Mouse (Mus musculus) macrophage (primary cell): ENCODE results near the gene Olfr508. TPM values are rescaled to one million over a fixed set of nuclear protein-coding genes. Genes with fewer than 3 reads are reported as not detected.
"Not testable (repeated sequence)": the region's sequence is repeated elsewhere in the genome, so short reads cannot be mapped to it uniquely, and the experiment has no call there.

Experiments used
- H3K27ac ChIP-seq: fragments of 350-480 bp; formaldehyde crosslinking; 2 replicates; pipeline ENCODE4 v1.9.0; 2021
- H3K36me3 ChIP-seq: fragments of 350-480 bp; formaldehyde crosslinking; 2 replicates; pipeline ENCODE4 v1.9.0; 2021; ENCODE audit errors: inconsistent target
- H3K4me3 ChIP-seq: fragments of 350-480 bp; formaldehyde crosslinking; 2 replicates; pipeline ENCODE4 v1.9.0; 2021; ENCODE audit errors: inconsistent target
- H3K79me2 ChIP-seq: fragments of 350-480 bp; formaldehyde crosslinking; 2 replicates; pipeline ENCODE4 v1.9.0; 2021; ENCODE audit errors: inconsistent target
- WGBS: methylation state at CpG from one replicate; pipeline ENCODE4 v1.1.7; 2026; ENCODE audit warnings: inconsistent platforms; ENCODE audit not compliant: missing documents; 5-methylcytosine and 5-hydroxymethylcytosine counted together
- polyA plus RNA-seq: library from polyadenylated mRNA; stranded (reverse); fragments of 250-400 nt; gene quantifications from 3 replicates; pipeline ENCODE4 v1.2.4, GENCODE M21; 2018; ENCODE audit warnings: inconsistent platforms
- total RNA-seq, 78 experiments: library from RNA; depleted of rRNA; stranded (reverse); fragments of 250-400 nt; gene quantifications; 1 replicate in 9 of 78; 2 replicates in 24 of 78; 3 replicates in 43 of 78; 4 replicates in 2 of 78; pipeline ENCODE4 v1.2.4; 2018; ENCODE audit warnings: inconsistent platforms in 56 of 78

The Olfr508 gene
- total RNA-seq (2018; cell fraction: chromatin; rRNA removed), result not detected
- total RNA-seq (2018; cell fraction: cytosol; rRNA removed), result not detected
- not detected for total RNA-seq (2018; cell fraction: nucleus; rRNA removed)
- polyA plus RNA-seq, result not detected in 3 replicates

DNA sequence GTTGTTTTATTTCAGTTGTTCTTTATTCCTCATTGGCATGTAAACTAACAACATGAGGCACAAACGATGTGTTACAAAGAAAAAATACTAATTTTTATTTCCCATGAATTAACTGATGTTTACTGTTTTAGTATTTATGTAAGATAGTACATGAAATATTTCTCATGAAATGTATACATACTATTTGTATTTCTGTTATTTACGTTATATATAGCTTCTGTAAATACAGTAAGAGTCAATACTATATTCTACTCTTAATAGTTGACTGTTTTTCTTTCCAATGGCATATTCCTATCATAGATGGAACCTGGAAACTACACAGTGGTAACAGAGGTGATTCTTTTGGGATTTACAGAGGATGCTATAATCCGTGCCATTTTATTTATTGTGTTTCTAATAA, at the start of gene Olfr508:
Gene Olfr508 (plus strand): TSS at position 301 of the 400 bp plus-strand sequence.
- no peaks in the 10 kb centered on the region for H3K36me3 ChIP-seq
- H3K27ac ChIP-seq, result no peak within 1 kb of the TSS
- 87% methylated on average over 3 of the region's 3 CpGs for WGBS
- H3K4me3 ChIP-seq, result no peak within 1 kb of the TSS
- H3K79me2 ChIP-seq, result no peaks in the 10 kb centered on the region

DNA sequence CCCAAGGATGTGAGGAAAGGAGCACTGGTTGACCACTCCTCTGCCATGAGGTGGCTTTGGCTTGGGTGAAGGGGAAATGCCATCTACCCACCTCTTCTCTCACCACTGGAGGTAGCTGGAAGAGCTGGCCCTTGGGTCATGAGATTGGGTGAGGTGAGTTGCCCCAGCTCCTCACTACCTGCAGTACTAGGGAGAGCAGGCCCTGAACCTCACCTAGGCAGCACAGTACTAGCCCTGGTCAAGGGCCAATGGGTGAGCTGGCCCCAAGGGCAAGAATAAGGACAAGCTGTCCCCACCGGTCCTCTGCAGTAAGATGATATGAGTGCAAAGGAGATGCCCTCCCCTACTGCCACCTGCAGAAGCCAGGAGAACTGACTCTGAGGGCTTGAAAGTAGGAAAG, 40.0 kb upstream of the Olfr508 start:
- WGBS, result 94% methylated on average over 1 of the region's 1 CpGs
- H3K36me3 ChIP-seq, result no peaks in the 10 kb centered on the region
- H3K4me3 ChIP-seq, result no peak overlapping the region
- H3K79me2 ChIP-seq, result no peaks in the 10 kb centered on the region
- H3K27ac ChIP-seq, result no peak overlapping the region

DNA sequence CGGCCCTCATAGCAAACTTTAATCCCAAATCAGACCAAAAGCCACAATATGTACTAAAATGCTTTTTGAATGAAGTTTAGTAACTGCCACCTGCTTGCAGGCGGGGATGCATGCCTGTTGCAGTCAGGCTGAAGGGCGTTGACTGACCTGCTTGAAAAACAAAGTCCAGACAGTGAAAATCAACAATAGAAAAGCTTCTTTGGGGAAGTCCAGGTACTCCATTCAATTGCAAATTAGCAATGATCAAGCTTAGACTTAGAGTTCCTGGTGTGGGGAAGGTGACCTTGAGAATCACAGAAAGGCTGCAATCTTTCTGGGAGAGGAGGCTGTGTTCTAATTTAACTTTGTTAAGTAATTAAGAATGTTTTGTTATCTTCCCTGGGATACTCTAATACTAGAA, 27.9 kb upstream of the Olfr508 start:
- not testable (repeated sequence) for H3K27ac ChIP-seq, H3K79me2 ChIP-seq, H3K4me3 ChIP-seq, H3K36me3 ChIP-seq
- WGBS, result 64% methylated on average over 3 of the region's 3 CpGs

DNA sequence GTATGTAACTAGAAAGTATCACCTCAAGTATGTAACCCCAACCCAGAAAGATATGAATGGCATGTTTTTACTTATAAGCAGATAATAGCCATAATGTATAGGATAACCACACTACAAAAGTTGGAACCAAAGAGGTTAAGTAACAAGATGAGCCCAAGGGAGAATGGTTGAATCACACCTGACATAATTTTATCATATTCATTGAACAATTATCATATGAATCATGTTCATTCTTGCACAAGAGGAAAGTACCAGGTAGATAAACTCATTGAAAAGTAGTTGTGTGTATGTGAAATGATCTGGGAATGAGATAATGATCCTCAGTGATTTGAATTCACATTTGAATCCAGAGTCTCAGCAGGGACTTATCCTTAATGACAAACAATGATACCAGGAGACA, 19.3 kb upstream of the Olfr508 start, which contains the start of gene Olfr506:
Gene Olfr506 (plus strand): TSS at position 301 of the 400 bp plus-strand sequence.
- H3K27ac ChIP-seq, result no peak within 1 kb of the TSS
- H3K4me3 ChIP-seq, result no peak within 1 kb of the TSS
- no peaks in the 10 kb centered on the region for H3K36me3 ChIP-seq
- no peaks in the 10 kb centered on the region for H3K79me2 ChIP-seq

DNA sequence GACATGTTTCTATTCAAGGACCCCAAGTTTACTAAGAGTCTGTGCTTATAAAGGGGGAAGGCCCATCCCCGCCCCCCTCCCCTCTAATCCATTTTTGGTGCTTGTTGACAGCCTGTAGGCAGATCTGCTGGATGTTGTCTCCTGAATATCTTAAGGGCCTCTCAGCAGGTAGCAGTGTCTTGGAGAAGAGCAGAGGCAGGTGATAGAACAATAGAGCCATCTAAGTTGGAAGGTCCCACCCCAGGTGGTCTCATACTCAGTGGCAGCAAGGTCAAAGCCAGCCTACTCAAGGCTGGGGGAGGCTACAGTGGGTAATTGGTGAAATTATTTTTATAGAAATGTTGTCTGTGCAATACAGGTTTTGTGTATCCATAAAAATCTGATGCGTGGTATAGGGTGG, 15.7 kb upstream of the Olfr508 start:
- Histone ChIP-seq H3K36me3 (no peaks in the 10 kb centered on the region), H3K27ac (no peak overlapping the region), H3K79me2 (no peaks in the 10 kb centered on the region), H3K4me3 (no peak overlapping the region)
- WGBS, result 85% methylated on average over 2 of the region's 2 CpGs

DNA sequence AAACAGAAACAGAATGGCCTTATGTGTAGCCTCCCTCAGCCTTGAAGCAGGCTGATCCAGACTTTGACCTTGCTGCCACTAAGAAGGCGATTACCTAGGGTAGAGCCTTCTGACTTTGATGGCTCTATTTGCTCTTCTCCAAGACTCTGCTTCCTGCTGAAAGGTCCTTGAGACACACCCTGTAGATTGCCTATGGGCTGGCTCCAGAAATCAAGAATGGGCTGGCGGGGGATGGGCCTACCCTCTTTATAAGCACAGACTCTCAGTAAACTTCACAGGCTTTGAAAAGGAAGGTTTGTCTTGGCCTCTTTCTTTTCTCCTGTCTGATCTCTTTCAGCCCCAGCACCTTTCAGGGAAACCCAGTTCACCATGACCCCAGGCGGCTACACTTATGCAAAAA, 13.0 kb upstream of the Olfr508 start:
- H3K79me2 ChIP-seq, H3K4me3 ChIP-seq, H3K27ac ChIP-seq, H3K36me3 ChIP-seq: not testable (repeated sequence)
- 56% methylated on average over 3 of the region's 3 CpGs for WGBS

DNA sequence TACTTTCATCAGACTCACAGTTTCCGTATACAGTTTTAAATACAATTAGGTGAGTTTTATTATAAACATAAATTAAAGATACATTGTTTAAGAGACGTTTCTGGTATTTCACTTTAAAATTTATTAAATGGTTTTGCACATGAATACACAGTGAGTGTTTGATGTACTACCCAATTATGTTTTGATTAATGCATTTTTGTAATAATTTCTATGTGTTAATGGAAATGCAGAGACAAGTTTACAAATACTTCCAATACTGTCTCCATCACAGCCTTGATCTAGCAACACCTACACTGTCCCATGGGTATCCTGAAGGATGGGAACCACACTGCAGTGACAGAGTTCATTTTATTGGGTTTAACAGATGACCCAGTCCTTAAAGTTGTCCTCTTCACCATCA, 8.3 kb upstream of the Olfr508 start, which contains the start of gene Olfr507:
Gene Olfr507 (plus strand): TSS at position 301 of the 400 bp plus-strand sequence.
- 86% methylated on average over 2 of the region's 2 CpGs for WGBS

DNA sequence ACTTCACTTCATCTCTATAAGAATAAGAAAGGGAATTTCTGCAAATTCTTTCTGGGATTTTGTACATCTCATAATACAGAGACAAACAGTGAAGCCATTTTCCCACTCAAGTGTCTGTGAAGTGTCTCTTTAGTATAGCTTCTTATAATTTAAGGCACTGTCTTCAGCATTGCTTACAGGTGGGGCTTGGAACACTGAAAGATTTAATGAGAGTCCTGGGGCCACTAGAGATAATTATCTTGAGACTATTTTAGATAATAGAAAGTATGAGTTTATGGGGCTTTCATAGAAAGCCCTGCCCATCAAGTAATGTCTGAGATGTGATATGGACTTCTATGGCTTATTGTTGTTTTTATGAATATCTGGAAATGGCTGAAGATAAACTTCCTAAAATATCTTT, 22.0 kb downstream of the Olfr508 start, which contains the start of gene Olfr509:
Gene Olfr509 (minus strand): TSS at position 101 of the 400 bp plus-strand sequence.
- Histone ChIP-seq H3K27ac (no peak within 1 kb of the TSS), H3K4me3 (no peak within 1 kb of the TSS)

More for the DNA sequence above, 8.3 kb upstream of the Olfr508 start, which contains the start of gene Olfr507:
- H3K79me2 ChIP-seq, result no peaks in the 10 kb centered on the region
- H3K27ac ChIP-seq, result no peak within 1 kb of the TSS
- H3K36me3 ChIP-seq, result no peaks in the 10 kb centered on the region
- H3K4me3 ChIP-seq, result no peak within 1 kb of the TSS

DNA sequence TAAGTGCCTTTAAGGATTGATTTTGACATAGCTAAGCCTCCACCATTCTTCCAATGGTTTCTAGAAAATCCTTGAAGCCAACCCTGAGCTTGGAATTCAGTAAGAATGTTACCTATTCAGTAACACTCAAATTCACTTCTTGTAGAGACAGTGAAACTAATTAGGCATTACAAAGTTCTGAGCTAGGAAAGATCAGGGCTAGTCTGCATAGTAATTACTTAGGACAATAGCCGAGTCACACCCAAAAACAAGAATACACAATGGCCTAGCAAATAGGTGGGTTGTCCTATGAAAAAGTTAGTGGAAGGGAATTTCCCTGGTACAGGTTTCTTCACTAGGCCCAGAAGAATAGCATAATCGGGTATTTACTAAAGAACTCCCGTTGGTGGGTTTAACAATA, 32.6 kb downstream of the Olfr508 start:
- no peaks in the 10 kb centered on the region for H3K79me2 ChIP-seq
- no peak overlapping the region for H3K4me3 ChIP-seq
- no peak overlapping the region for H3K27ac ChIP-seq
- WGBS, result 90% methylated on average over 3 of the region's 3 CpGs
- no peaks in the 10 kb centered on the region for H3K36me3 ChIP-seq

More for the DNA sequence above, 22.0 kb downstream of the Olfr508 start, which contains the start of gene Olfr509:
- H3K79me2 ChIP-seq, result no peaks in the 10 kb centered on the region
- no peaks in the 10 kb centered on the region for H3K36me3 ChIP-seq

DNA sequence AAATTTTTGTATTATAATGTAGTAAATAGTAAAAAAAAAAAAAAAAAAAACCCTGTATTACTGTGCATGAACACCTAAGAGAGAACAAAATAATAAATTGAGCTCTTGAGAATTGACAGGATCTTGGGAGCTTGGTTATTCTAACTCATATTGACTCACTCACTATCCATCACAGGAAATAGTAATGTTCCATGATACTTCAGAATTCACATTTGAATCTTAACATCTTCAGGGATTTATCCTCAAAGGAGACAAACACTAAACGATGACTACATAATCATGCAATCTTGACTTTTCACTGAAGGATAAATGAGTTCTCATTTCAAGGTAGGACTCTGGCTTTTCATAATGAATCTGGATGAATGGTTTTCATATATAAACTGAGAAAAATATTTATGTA, 36.3 kb downstream of the Olfr508 start, which contains the start of gene Olfr510:
Gene Olfr510 (plus strand): TSS at position 301 of the 400 bp plus-strand sequence.
- no peaks in the 10 kb centered on the region for H3K36me3 ChIP-seq
- 80% methylated on average over 1 of the region's 1 CpGs for WGBS
- H3K27ac ChIP-seq, result no peak within 1 kb of the TSS

DNA sequence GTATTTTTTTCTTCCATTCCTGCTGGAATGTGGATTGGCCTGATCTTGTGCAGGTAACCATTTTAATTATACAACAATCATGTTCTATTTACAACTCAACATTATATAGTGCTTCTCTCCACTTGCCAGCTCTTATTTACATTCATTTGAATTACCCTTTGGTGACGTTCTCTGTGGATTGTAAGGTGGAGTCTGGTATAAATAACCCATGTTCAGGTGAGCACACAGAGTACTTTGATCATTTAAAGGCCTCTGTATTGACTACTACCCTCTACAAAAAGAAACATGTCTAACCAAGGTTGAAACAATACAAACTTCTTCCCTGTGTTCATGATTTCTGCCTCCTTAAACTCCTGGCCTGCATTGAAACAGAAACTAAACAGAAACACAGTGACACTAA, 41.3 kb downstream of the Olfr508 start:
- Histone ChIP-seq H3K27ac (no peak overlapping the region), H3K79me2 (no peaks in the 10 kb centered on the region), H3K4me3 (no peak overlapping the region), H3K36me3 (no peaks in the 10 kb centered on the region)
- 83% methylated on average over 1 of the region's 1 CpGs for WGBS

More for the DNA sequence above, 36.3 kb downstream of the Olfr508 start, which contains the start of gene Olfr510:
- H3K79me2 ChIP-seq, result no peaks in the 10 kb centered on the region
- no peak within 1 kb of the TSS for H3K4me3 ChIP-seq

DNA sequence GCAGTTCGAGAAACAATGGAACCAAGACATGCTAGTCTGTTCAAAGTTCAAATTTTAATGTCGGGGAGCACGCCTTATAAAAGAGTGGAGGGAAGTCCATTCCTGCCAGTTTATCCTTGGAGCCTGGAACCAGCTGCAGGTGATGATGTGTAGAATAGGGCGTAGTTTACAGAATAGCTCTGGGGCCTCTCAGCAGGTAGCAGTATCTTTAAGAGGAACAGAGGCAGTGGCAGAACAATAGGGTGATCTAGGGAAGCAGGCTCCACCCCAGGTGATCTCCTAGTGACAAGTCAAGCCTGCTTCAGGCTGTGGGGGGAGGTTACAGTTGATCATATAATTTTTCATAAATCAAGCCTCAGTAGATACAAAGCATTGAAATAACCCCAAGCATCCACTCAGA, 49.1 kb downstream of the Olfr508 start:
- 86% methylated on average over 4 of the region's 4 CpGs for WGBS
- H3K36me3 ChIP-seq, result no peaks in the 10 kb centered on the region
- H3K79me2 ChIP-seq, result no peaks in the 10 kb centered on the region
- no peak overlapping the region for H3K4me3 ChIP-seq
- H3K27ac ChIP-seq, result no peak overlapping the region

Other genes starting within 250 kb of the Olfr508 start
- gene Olfr495, start 236.8 kb upstream of the Olfr508 start, polyA plus RNA-seq, result not detected in 3 replicates
- not detected in 3 replicates for gene Olfr497, start 209.6 kb upstream of the Olfr508 start, polyA plus RNA-seq
- gene Olfr498, start 164.7 kb upstream of the Olfr508 start, polyA plus RNA-seq, result not detected in 3 replicates
- gene Olfr502, start 104.9 kb upstream of the Olfr508 start, polyA plus RNA-seq, result not detected in 3 replicates
- not detected in 3 replicates for gene Olfr503, start 85.5 kb upstream of the Olfr508 start, polyA plus RNA-seq
- gene Olfr504, start 64.2 kb upstream of the Olfr508 start, polyA plus RNA-seq, result not detected in 3 replicates
- gene Olfr506, start 19.2 kb upstream of the Olfr508 start, polyA plus RNA-seq, result not detected in 3 replicates
- gene Olfr507, start 8.2 kb upstream of the Olfr508 start, polyA plus RNA-seq, result not detected in 3 replicates
- gene Olfr509, start 21.9 kb downstream of the Olfr508 start, polyA plus RNA-seq, result not detected in 3 replicates
- gene Olfr510, start 36.4 kb downstream of the Olfr508 start, polyA plus RNA-seq, result not detected in 3 replicates
- gene Olfr512, start 83.3 kb downstream of the Olfr508 start, polyA plus RNA-seq, result not detected in 3 replicates
- not detected in 3 replicates for gene Olfr513, start 121.0 kb downstream of the Olfr508 start, polyA plus RNA-seq
- not detected in 3 replicates for gene Olfr514, start 196.0 kb downstream of the Olfr508 start, polyA plus RNA-seq
- gene Olfr516, start 220.5 kb downstream of the Olfr508 start, polyA plus RNA-seq, result not detected in 3 replicates
- not detected in 3 replicates for gene Olfr517, start 242.4 kb downstream of the Olfr508 start, polyA plus RNA-seq